Mouse (Mus musculus) neural tube, embryonic 10.5 days (tissue): ENCODE results near the gene Cetn3.

Experiments
- DNase-seq: peaks from one replicate; pipeline ENCODE4 v3.0.0-alpha.2; 2017; ENCODE audit warnings: low spot score; ENCODE audit errors: extremely low spot score

Gene Cetn3

DNA sequence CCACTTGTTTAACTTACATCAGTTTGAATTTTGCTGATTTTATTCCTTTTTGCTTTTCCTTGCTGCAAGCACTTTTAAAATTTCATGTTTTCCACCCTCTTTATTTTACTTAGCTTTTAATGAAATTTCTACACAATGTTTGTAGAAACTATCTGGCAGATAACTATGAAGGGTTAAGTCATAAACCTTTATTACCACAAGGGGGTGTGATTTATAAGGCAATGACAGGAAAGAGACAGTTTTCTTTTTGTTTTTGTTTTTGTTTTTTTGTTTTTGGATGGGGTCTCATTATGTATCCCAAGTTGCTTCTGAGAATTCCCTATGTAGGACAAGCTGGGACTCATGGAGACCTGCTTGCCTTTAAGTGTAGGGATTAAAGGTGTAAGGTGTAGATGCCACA lies 39.9 kb downstream of the Cetn3 start:
- no peak for DNase-seq

DNA sequence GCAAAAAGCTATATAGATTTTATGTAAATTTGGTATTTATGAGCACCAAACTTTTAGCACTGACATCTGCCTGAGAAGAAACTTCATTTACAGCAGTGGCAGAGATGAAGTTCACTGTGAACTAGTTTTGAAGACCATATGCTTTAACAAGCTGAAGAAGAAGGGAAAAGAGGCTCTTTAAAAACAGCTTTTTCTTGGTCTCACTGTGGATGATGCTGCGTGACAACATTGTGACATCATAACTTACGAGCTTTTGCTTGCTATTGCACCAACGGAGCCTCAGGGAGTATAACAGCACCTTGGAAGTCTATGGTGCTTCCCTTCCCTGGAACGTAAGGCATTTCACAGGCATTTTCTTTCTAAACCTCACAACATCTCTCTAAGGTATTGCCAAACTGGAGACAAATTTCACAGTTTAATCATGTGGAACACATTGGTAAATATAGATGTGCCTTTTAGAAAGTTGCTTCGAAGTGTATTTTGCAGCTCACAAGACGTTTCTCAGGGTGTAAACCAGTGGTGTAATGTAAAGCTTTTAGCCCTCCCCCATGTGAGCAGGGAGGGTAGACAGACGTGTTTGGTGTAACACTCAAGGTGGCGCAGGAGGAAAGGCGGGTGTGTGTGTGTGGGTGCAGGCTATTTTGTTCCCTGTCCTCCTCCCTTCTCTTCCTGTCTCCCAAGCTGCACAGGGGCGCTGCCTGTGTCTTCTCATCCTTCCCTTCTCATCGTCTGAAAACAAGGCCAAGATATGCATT lies 41.9 kb downstream of the Cetn3 start:
- DNase-seq = no peak

DNA sequence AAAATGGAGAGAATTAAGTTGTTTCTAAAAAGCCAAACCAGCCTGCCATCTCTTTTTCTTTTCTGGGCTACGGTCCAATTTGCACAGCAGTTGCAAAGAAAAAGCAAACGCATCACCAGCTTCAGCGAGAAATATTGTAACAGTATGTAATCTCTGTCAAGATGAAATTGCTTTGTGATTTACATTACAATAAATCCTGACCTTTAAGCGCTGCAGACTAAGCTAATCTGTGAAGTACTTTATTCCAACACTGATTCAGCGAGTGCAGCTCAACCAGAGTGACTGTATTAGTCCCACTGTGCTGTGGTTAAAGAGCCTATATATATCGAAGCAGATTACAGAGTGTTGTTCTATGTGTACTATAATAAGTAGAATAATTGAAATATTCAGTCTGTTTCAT lies 45.6 kb downstream of the Cetn3 start:
- no peak for DNase-seq

DNA sequence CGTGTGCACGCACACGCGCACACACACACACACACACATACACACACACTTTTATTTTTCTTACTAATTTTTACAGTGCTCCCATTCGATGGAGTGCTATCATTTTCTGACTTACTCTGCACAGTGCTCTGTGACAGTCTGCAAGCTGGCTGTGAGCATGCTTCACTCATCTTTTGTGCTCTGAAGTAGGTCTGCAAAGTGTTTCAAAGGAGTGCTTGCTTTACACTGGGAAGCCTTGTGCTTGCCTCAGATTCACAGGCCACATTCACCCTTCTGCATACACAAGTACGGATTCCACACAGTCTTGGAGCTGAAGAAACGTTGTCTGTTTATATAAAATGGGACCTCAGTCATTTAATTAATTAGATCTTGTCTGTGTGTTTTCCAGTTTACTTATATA lies 49.0 kb downstream of the Cetn3 start:
- no peak for DNase-seq

DNA sequence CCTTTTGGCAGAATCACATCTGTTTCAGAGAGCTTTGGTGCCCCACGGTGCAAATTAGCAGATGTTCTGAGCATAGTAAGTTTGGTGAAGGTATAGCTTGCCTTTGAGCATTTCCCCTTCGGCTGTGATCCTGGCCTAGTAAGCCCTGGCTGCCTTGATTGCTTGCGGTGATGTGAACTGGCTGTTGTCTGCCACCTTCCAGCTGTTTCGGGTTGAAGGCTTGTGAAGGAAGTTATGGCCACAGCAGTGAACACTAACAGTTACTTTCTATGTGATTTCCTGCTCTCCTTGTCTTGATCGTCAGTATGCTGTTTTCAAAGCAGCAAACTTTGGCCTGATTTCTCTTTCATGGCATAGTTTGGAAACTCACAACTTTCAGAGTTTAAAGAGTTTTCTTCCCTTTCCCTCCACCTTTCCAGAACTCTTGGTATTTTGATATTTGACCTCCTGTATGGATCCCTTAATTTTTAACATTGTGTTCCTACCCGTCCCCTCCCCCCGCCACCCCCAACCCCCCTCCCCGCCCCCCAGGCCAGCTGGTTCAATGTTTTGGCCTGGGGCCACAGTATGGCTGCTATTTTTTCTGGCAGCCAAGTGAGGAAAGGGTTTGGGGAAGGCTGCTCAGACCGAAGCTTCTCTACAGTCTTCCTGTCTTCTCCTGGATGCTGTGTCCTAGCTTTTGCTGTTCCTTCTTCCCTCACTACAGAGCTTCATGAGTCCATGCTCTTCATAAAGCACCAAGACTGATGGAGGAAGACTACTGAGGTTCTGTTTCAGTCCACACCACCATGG lies 53.7 kb downstream of the Cetn3 start:
- no peak for DNase-seq

DNA sequence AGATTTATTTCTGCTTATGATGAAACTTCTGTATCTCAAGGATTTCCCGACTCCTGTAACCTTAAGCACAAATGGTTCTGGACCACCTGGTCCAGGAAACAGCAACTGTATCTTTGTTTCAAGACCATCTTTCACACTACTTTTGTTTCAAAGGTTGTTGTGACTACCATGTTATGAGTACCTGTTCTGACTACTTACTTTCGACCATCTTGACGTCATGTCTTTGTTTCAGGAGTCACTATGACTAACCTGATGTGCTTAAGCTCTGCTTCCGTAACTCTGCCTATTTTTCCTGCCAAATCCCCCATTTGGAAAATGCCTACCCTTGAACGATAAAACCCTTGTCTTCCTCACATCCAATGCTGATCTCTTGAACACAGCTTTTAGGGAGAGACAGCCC lies 55.1 kb downstream of the Cetn3 start:
- DNase-seq = no peak

DNA sequence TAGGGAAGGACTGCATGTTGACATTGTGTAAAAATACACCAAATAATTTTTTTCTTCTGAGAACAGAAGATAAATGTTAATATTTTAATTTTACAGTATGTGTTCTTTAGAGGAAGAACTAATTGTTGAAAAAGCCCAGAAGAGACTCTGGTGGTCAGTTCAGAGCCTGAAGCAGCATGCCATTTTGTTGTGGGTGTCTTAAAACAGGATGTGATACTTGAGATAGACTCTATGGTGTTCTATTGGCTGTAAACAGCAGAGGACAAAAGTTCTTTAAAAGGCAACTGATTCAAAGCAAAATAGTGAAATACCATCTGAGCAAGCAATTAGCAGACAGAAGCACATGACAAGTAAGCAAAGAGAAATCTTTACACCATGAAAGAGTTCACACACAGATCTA lies 56.1 kb downstream of the Cetn3 start:
- DNase-seq = no peak

DNA sequence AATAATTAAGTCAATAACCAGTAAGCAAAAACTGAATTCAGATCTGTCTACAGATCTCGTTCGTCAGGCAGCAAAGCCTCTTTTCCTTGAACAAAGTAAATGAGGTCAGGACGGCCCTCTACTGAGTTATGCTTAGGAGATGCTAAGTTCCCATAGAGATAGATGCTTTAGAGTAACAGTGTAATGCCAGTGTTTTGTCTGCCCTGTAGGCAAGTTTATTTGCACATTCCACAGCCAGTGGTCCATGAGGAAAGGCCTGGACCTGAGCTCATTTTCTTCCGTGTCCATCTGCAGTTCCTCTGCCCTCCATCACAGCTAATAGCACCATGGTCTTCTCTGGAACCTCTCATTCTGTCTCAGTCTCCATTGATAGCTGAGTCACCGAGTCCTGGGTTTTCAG lies 57.4 kb downstream of the Cetn3 start:
- no peak for DNase-seq

DNA sequence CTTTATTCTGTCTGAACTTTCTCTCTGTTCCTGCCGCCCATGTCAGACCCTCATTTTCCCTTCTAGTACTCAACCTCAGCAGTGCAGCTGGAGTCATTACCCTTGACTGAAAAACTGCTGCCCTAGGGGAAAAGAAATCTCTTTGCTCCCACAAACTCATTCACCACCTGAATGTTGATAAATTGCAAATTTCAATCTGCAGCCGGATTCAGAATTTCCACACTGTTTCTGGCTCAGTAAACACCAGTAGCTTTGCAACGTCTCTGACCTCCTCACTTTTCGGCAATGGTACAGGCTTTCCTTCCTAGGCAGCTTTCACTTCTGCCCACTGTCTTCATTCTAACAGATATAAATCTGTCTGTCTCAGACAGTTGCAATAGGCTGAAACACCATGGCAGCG lies 57.8 kb downstream of the Cetn3 start:
- no peak for DNase-seq

DNA sequence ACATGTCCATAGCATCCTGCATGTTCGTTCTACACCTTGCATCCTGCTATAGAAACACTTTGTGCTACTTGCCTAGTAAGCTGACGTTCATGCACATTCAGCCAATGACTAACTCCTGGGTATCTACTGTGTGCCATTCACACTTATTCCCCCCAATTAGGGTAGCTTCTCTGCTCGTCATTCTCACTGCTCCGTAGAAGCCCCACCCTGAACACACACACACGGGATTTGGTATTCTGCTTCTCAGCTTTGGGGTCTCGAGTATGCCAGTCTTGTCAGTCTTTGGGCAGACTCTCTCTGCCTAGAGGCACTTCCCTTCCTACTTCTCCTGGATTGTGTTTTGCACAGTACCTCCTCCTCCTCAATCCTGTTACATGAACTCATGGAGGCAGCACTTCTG lies 59.4 kb downstream of the Cetn3 start:
- no peak for DNase-seq
